Mouse (Mus musculus) heart, postnatal 14 days (tissue): ENCODE measurements around the gene Olfr494. TPM values are rescaled to one million over a fixed set of nuclear protein-coding genes. Genes with fewer than 3 reads are reported as not detected.

Source experiments
- DNase-seq, 2 experiments: peaks; one replicate each; pipeline ENCODE4 v3.0.0; 2021 to 2022
- intact Hi-C: fragments of 180-260 bp; cut with DNase I; formaldehyde crosslinking; loops from one replicate; pipeline ENCODE4 v1.15.1; 2025
- long read RNA-seq, 2 experiments: library from polyadenylated mRNA; stranded (forward); transcript quantifications; one replicate each; pipeline ENCODE4 v2.0.0; 2021
- total RNA-seq, 2 experiments: library from RNA; stranded (reverse); gene quantifications; 2 replicates each; pipeline ENCODE4 v1.2.3; 2021

The Olfr494 gene
- not detected for total RNA-seq
- long read RNA-seq, experiment 1 = 0 reads
- long read RNA-seq, experiment 2 = 0 reads

GRCm38 (mm10) chr7:108365035-108365434, at the start of gene Olfr494:
TSS of gene Olfr494 (plus strand) at chr7:108365335.
- no peak for DNase-seq

GRCm38 (mm10) chr7:108323574-108323973, 41.6 kb upstream of the Olfr494 start, which contains the start of gene Olfr492:
TSS of gene Olfr492 (minus strand) at chr7:108323674.
- no peak for DNase-seq
- intact Hi-C loops = no loop called here

More at GRCm38 (mm10) chr7:108365035-108365434, at the start of gene Olfr494:
- intact Hi-C loops = no loop called here

GRCm38 (mm10) chr7:108346879-108347278, 18.3 kb upstream of the Olfr494 start, which contains the start of gene Olfr493:
TSS of gene Olfr493 (minus strand) at chr7:108346979.
- no peak for DNase-seq
- intact Hi-C loops = no loop called here

- no peak for DNase-seq
- intact Hi-C loops = no loop called here
These were observed 27.7 kb downstream of the Olfr494 start, which contains the start of gene Olfr495 for GRCm38 (mm10) chr7:108392867-108393266. TSS of gene Olfr495 (plus strand) at chr7:108393167.

Other genes starting within 250 kb of the Olfr494 start
- not detected for gene Olfr484, start 237.9 kb upstream of the Olfr494 start, total RNA-seq
- gene Olfr485, start 205.5 kb upstream of the Olfr494 start, total RNA-seq = not detected
- gene Olfr486, start 192.6 kb upstream of the Olfr494 start, total RNA-seq = not detected
- gene Olfr487, start 150.7 kb upstream of the Olfr494 start, total RNA-seq = not detected
- gene Olfr488, start 107.0 kb upstream of the Olfr494 start, total RNA-seq = not detected
- gene Olfr490, start 76.4 kb upstream of the Olfr494 start, total RNA-seq = not detected
- gene Olfr491, start 51.9 kb upstream of the Olfr494 start, total RNA-seq = not detected
- not detected for gene Olfr492, start 41.7 kb upstream of the Olfr494 start, total RNA-seq
- gene Olfr493, start 18.4 kb upstream of the Olfr494 start, total RNA-seq = not detected
- gene Olfr495, start 27.8 kb downstream of the Olfr494 start, total RNA-seq = not detected
- not detected for gene Olfr497, start 55.1 kb downstream of the Olfr494 start, total RNA-seq
- not detected for gene Olfr498, start 100.0 kb downstream of the Olfr494 start, total RNA-seq
- gene Olfr502, start 159.7 kb downstream of the Olfr494 start, total RNA-seq = not detected
- gene Olfr503, start 179.2 kb downstream of the Olfr494 start, total RNA-seq = not detected
- not detected for gene Olfr504, start 200.5 kb downstream of the Olfr494 start, total RNA-seq
- gene Olfr506, start 245.5 kb downstream of the Olfr494 start, total RNA-seq = not detected